Mouse (Mus musculus): ENCODE measurements around the gene Trib3.
"Not testable (repeated sequence)": the region's sequence is repeated elsewhere in the genome, so short reads cannot be mapped to it uniquely, and the experiment has no call there.

Trib3 gene

GRCm38 (mm10) chr2:152343329-152344213, at the start of gene Trib3:
Trib3 (minus strand) TSS chr2:152344032.
- peak; percentile 79 to 89 for DNase-seq (ENCODE audit: low spot score in 2 of 2)

- no peak for DNase-seq (ENCODE audit: low spot score in 2 of 2)
Observed at GRCm38 (mm10) chr2:152393225-152394017, 49.6 kb upstream of the Trib3 start.

- DNase-seq (ENCODE audit: low spot score in 2 of 2) = no peak
Observed at GRCm38 (mm10) chr2:152392786-152393185, 49.0 kb upstream of the Trib3 start.

GRCm38 (mm10) chr2:152384191-152384590, 40.4 kb upstream of the Trib3 start:
- DNase-seq (ENCODE audit: low spot score in 2 of 2) = no peak

- no peak for DNase-seq (ENCODE audit: low spot score in 2 of 2)
Observed at GRCm38 (mm10) chr2:152376345-152376741, 32.5 kb upstream of the Trib3 start, which contains the start of gene Nrsn2. Nrsn2 (minus strand) TSS chr2:152376638.

- DNase-seq (ENCODE audit: low spot score in 2 of 2) = no peak
Observed at GRCm38 (mm10) chr2:152375652-152376344, 32.0 kb upstream of the Trib3 start.

GRCm38 (mm10) chr2:152373547-152373946, 29.7 kb upstream of the Trib3 start:
- DNase-seq (ENCODE audit: low spot score in 2 of 2) = no peak

GRCm38 (mm10) chr2:152372661-152373060, 28.8 kb upstream of the Trib3 start:
- no peak for DNase-seq (ENCODE audit: low spot score in 2 of 2)

GRCm38 (mm10) chr2:152372104-152372503, 28.3 kb upstream of the Trib3 start:
- no peak for DNase-seq (ENCODE audit: low spot score in 2 of 2)

- DNase-seq (ENCODE audit: low spot score in 2 of 2) = peak; percentile 43 to 78
Observed at GRCm38 (mm10) chr2:152368532-152369140, 24.8 kb upstream of the Trib3 start.

GRCm38 (mm10) chr2:152367917-152368316, 24.1 kb upstream of the Trib3 start:
- no peak for DNase-seq (ENCODE audit: low spot score in 2 of 2)

- DNase-seq (ENCODE audit: low spot score in 2 of 2) = peak; percentile 78 to 88
Observed at GRCm38 (mm10) chr2:152363245-152364147, 19.7 kb upstream of the Trib3 start.

GRCm38 (mm10) chr2:152361193-152361592, 17.4 kb upstream of the Trib3 start:
- DNase-seq (ENCODE audit: low spot score in 2 of 2) = no peak

- DNase-seq (ENCODE audit: low spot score in 2 of 2) = no peak
Observed at GRCm38 (mm10) chr2:152360271-152360775, 16.5 kb upstream of the Trib3 start.

- no peak for DNase-seq (ENCODE audit: low spot score in 2 of 2)
Observed at GRCm38 (mm10) chr2:152359616-152360015, 15.8 kb upstream of the Trib3 start.

- DNase-seq (ENCODE audit: low spot score in 2 of 2) = not testable (repeated sequence)
Observed at GRCm38 (mm10) chr2:152358977-152359376, 15.1 kb upstream of the Trib3 start.

- no peak for DNase-seq (ENCODE audit: low spot score in 2 of 2)
Observed at GRCm38 (mm10) chr2:152357254-152357653, 13.4 kb upstream of the Trib3 start.

GRCm38 (mm10) chr2:152349842-152350540, 6.2 kb upstream of the Trib3 start:
- DNase-seq (ENCODE audit: low spot score in 2 of 2) = no peak

- DNase-seq (ENCODE audit: low spot score in 2 of 2) = no peak
Observed at GRCm38 (mm10) chr2:152349205-152349604, 5.4 kb upstream of the Trib3 start.

- no peak for DNase-seq (ENCODE audit: low spot score in 2 of 2)
Observed at GRCm38 (mm10) chr2:152347722-152348121, 3.9 kb upstream of the Trib3 start.

Data from spleen, postnatal 4 days (tissue).